Mouse (Mus musculus) MEL (cell line): ENCODE data around the gene Nr2c1. TPM values are rescaled to one million over a fixed set of nuclear protein-coding genes. Genes with fewer than 3 reads are reported as not detected.

Experiments
- DNase-seq: peaks from one replicate; pipeline ENCODE4 v3.0.0; 2011; ENCODE audit warnings: low read depth, low spot score
- H3K27ac ChIP-seq: 2 replicates; pipeline ENCODE4 v1.5.1; 2012; ENCODE audit warnings: low read depth, mild to moderate bottlenecking, control low read depth, low read length, moderate library complexity; ENCODE audit not compliant: control insufficient read depth
- H3K27me3 ChIP-seq, 2 experiments: fragments of 150-350 bp in 1 of 2; sonication (generic) in 1 of 2; 2 replicates each; pipeline ENCODE4 v1.6.1; 2012; ENCODE audit warnings: low read length in 2 of 2, mild to moderate bottlenecking in 2 of 2, improper control_type of control experiment in 1 of 2, moderate library complexity in 1 of 2; ENCODE audit not compliant: insufficient read depth in 2 of 2, control insufficient read depth in 1 of 2
- H3K36me3 ChIP-seq, 2 experiments: 2 replicates each; pipeline ENCODE4 v1.6.1; 2012 to 2014; ENCODE audit warnings: low read length in 2 of 2, improper control_type of control experiment in 1 of 2, inconsistent platforms in 1 of 2, mild to moderate bottlenecking in 1 of 2; ENCODE audit not compliant: insufficient read depth in 2 of 2, control insufficient read depth in 1 of 2
- H3K4me1 ChIP-seq, 2 experiments: fragments of 150-350 bp in 1 of 2; sonication (generic) in 1 of 2; 2 replicates each; pipeline ENCODE4 v1.6.1; 2012; ENCODE audit warnings: low read length in 2 of 2, improper control_type of control experiment in 1 of 2, mild to moderate bottlenecking in 1 of 2; ENCODE audit not compliant: insufficient read depth in 2 of 2, control insufficient read depth in 1 of 2
- H3K4me3 ChIP-seq, 2 experiments: fragments of 150-350 bp in 1 of 2; sonication (generic) in 1 of 2; 2 replicates each; pipeline ENCODE4 v1.5.1; 2012; ENCODE audit warnings: low read depth in 2 of 2, low read length in 2 of 2, mild to moderate bottlenecking in 2 of 2, moderate library complexity in 2 of 2, control low read depth in 1 of 2, improper control_type of control experiment in 1 of 2; ENCODE audit not compliant: control insufficient read depth in 1 of 2, insufficient read depth in 1 of 2
- H3K79me2 ChIP-seq: 2 replicates; pipeline ENCODE4 v1.6.1; 2012; ENCODE audit warnings: mild to moderate bottlenecking, low read length, moderate library complexity; ENCODE audit not compliant: control insufficient read depth, poor library complexity, insufficient read depth
- H3K9ac ChIP-seq: 2 replicates; pipeline ENCODE4 v1.6.1; 2012; ENCODE audit warnings: low read depth, mild to moderate bottlenecking, control low read depth, low read length, moderate library complexity; ENCODE audit not compliant: control insufficient read depth, poor library complexity, severe bottlenecking
- H3K9me3 ChIP-seq: fragments of 150-350 bp; sonication (generic); replicated peaks from 2 replicates; pipeline ENCODE4 v1.6.1; 2012; ENCODE audit warnings: mild to moderate bottlenecking, low read length, improper control_type of control experiment, moderate library complexity; ENCODE audit not compliant: insufficient read depth
- CHD1 ChIP-seq: IDR thresholded peaks from 2 replicates; pipeline ENCODE4 v1.6.1; 2012; ENCODE audit warnings: low read depth, mild to moderate bottlenecking, inconsistent platforms, low read length, improper control_type of control experiment
- CHD2 ChIP-seq: IDR thresholded peaks from 2 replicates; pipeline ENCODE4 v1.6.1; 2011; ENCODE audit warnings: low read length, improper control_type of control experiment
- CTCF ChIP-seq, 3 experiments: IDR thresholded peaks in 2 of 3; conservative IDR thresholded peaks in 1 of 3; 2 replicates each; pipeline ENCODE4 v1.5.1; 2011 to 2012; ENCODE audit warnings: low read length in 3 of 3, low read depth in 2 of 3, mild to moderate bottlenecking in 2 of 3, improper control_type of control experiment in 1 of 3, inconsistent platforms in 1 of 3, mixed read lengths in 1 of 3, moderate library complexity in 1 of 3; ENCODE audit not compliant: control insufficient read depth in 1 of 3, insufficient read depth in 1 of 3, poor library complexity in 1 of 3, severe bottlenecking in 1 of 3
- E2F4 ChIP-seq: IDR thresholded peaks from 2 replicates; pipeline ENCODE4 v1.6.1; 2011; ENCODE audit warnings: low read depth, low read length, improper control_type of control experiment, borderline replicate concordance
- ELF1 ChIP-seq: IDR thresholded peaks from 2 replicates; pipeline ENCODE4 v1.6.1; 2014; ENCODE audit warnings: low read depth, mild to moderate bottlenecking, inconsistent platforms, low read length, improper control_type of control experiment, moderate library complexity
- EP300 ChIP-seq, 2 experiments: IDR thresholded peaks; 2 replicates each; pipeline ENCODE4 v1.6.1; 2011; ENCODE audit warnings: improper control_type of control experiment in 2 of 2, low read length in 2 of 2, low read depth in 1 of 2, mild to moderate bottlenecking in 1 of 2
- GABPA ChIP-seq: IDR thresholded peaks from 2 replicates; pipeline ENCODE4 v1.6.1; 2012; ENCODE audit warnings: low read depth, mild to moderate bottlenecking, inconsistent platforms, low read length, improper control_type of control experiment, moderate library complexity
- GATA1 ChIP-seq: IDR thresholded peaks from 2 replicates; pipeline ENCODE4 v1.6.1; 2011; ENCODE audit warnings: low read depth, low read length, improper control_type of control experiment
- MAFK ChIP-seq: IDR thresholded peaks from 2 replicates; pipeline ENCODE4 v1.6.1; 2011; ENCODE audit warnings: low read depth, mild to moderate bottlenecking, low read length, improper control_type of control experiment, borderline replicate concordance
- MYB ChIP-seq: IDR thresholded peaks from 2 replicates; pipeline ENCODE4 v1.6.1; 2011; ENCODE audit warnings: mild to moderate bottlenecking, low read depth, low read length, improper control_type of control experiment
- NELFE ChIP-seq: IDR thresholded peaks from 2 replicates; pipeline ENCODE4 v1.6.1; 2011; ENCODE audit warnings: low read depth, low read length, improper control_type of control experiment
- POLR2A ChIP-seq, 2 experiments: IDR thresholded peaks; 2 replicates each; pipeline ENCODE4 v1.6.1; 2011 to 2012; ENCODE audit warnings: low read length in 2 of 2, mild to moderate bottlenecking in 2 of 2, control low read depth in 1 of 2, improper control_type of control experiment in 1 of 2, low read depth in 1 of 2, moderate library complexity in 1 of 2; ENCODE audit not compliant: control insufficient read depth in 1 of 2, insufficient read depth in 1 of 2, poor library complexity in 1 of 2
- POLR2AphosphoS2 ChIP-seq: IDR thresholded peaks from 2 replicates; pipeline ENCODE4 v1.6.1; 2011; ENCODE audit warnings: low read length, improper control_type of control experiment
- RAD21 ChIP-seq: IDR thresholded peaks from 2 replicates; pipeline ENCODE4 v1.6.1; 2011; ENCODE audit warnings: mild to moderate bottlenecking, low read depth, low read length, improper control_type of control experiment
- SMC3 ChIP-seq: IDR thresholded peaks from 2 replicates; pipeline ENCODE4 v1.6.1; 2011; ENCODE audit warnings: low read depth, low read length, improper control_type of control experiment
- TAL1 ChIP-seq: IDR thresholded peaks from 2 replicates; pipeline ENCODE4 v1.6.1; 2012; ENCODE audit warnings: mild to moderate bottlenecking, inconsistent platforms, low read length, moderate library complexity, mixed read lengths
- TBP ChIP-seq: IDR thresholded peaks from 2 replicates; pipeline ENCODE4 v1.8.0; 2011; ENCODE audit warnings: low read depth, low read length, improper control_type of control experiment
- TCF12 ChIP-seq: IDR thresholded peaks from 2 replicates; pipeline ENCODE4 v1.6.1; 2014; ENCODE audit warnings: low read depth, mild to moderate bottlenecking, inconsistent platforms, low read length, improper control_type of control experiment, moderate library complexity
- UBTF ChIP-seq: IDR thresholded peaks from 2 replicates; pipeline ENCODE4 v1.6.1; 2012; ENCODE audit warnings: low read depth, mild to moderate bottlenecking, inconsistent platforms, low read length, improper control_type of control experiment, moderate library complexity, borderline replicate concordance; ENCODE audit not compliant: insufficient read depth
- ZC3H11A ChIP-seq: IDR thresholded peaks from 2 replicates; pipeline ENCODE4 v1.6.1; 2012; ENCODE audit warnings: low read depth, mild to moderate bottlenecking, inconsistent platforms, low read length, improper control_type of control experiment
- ZMIZ1 ChIP-seq: IDR thresholded peaks from 2 replicates; pipeline ENCODE4 v1.6.1; 2012; ENCODE audit warnings: low read depth, mild to moderate bottlenecking, inconsistent platforms, low read length, improper control_type of control experiment, moderate library complexity
- ZNF384 ChIP-seq: IDR thresholded peaks from 2 replicates; pipeline ENCODE4 v1.6.1; 2012; ENCODE audit warnings: low read depth, mild to moderate bottlenecking, inconsistent platforms, low read length, improper control_type of control experiment
- polyA plus RNA-seq, 2 experiments: library from polyadenylated mRNA; stranded (reverse) in 1 of 2; unstranded in 1 of 2; fragments of >175 nt in 1 of 2; fragments of >200 nt in 1 of 2; gene quantifications; 2 replicates each; pipeline versions ENCODE4 v1.2.1 to v1.2.4; 2012; ENCODE audit warnings: low replicate concordance in 2 of 2, low read depth in 1 of 2; ENCODE audit not compliant: insufficient read length in 2 of 2, insufficient read depth in 1 of 2, missing spikeins in 1 of 2
- total RNA-seq: library from RNA; depleted of rRNA; stranded (reverse); fragments of 300-350 nt; gene quantifications from 2 replicates; pipeline ENCODE4 v1.2.3, GENCODE M21; 2012

Gene Nr2c1
- total and polyA plus RNA-seq, 3 experiments: 3.3 to 5.7 TPM; not detected in 1

- TF ChIP-seq RAD21 (no peak; the same call in none of the 2 replicates), E2F4 (0 out of 2 replicates have a peak, but pooled peaks have one; percentile 30), ZMIZ1 (peak; percentile 98), TBP (peak; percentile 89), ELF1 (peak; percentile 94), CTCF (IDR thresholded peaks at IDR 0.05 in 2 of 3, conservative IDR thresholded peaks at IDR 0.05 in 1 of 3; ENCODE audit: control insufficient read depth in 1 of 3, insufficient read depth in 1 of 3, low read depth in 2 of 3, low read length in 3 of 3, poor library complexity in 1 of 3, severe bottlenecking in 1 of 3) (peak; percentile 42 to 54 (median 47)), UBTF (no peak), POLR2A (IDR thresholded peaks at IDR 0.05; ENCODE audit: control insufficient read depth in 1 of 2, insufficient read depth in 1 of 2, low read depth in 1 of 2, low read length in 2 of 2, poor library complexity in 1 of 2) (peak; percentile 92 to 98)
Observed at GRCm38 (mm10) chr10:94198482-94199405, 50.9 kb downstream of the Nr2c1 start, which contains the start of gene Ndufa12 (continued).

GRCm38 (mm10) chr10:94204973-94205372 is 57.1 kb downstream of the Nr2c1 start:
- Histone ChIP-seq H3K9ac (no peak overlapping the region), H3K36me3 (peaks cover 2 to 7% of the 10 kb centered on the region in 2 experiments; a peak in 2 of 4 replicates), H3K4me1 (no peaks in the 10 kb centered on the region), H3K4me3 (no peak overlapping the region), H3K27me3 (no peaks in the 10 kb centered on the region), H3K79me2 (peaks cover 14% of the 10 kb centered on the region), H3K27ac (no peak overlapping the region), H3K9me3 (no peaks in the 10 kb centered on the region)
- TF ChIP-seq CHD2 (no peak), CTCF (IDR thresholded peaks at IDR 0.05 in 2 of 3, conservative IDR thresholded peaks at IDR 0.05 in 1 of 3; ENCODE audit: control insufficient read depth in 1 of 3, insufficient read depth in 1 of 3, low read depth in 2 of 3, low read length in 3 of 3, poor library complexity in 1 of 3, severe bottlenecking in 1 of 3) (no peak), ELF1 (no peak), GATA1 (no peak), NELFE (no peak), MAFK (no peak)
- no peak for DNase-seq

- no peak for DNase-seq
- TF ChIP-seq TAL1 (no peak), ZNF384 (no peak), POLR2A (IDR thresholded peaks at IDR 0.05; ENCODE audit: control insufficient read depth in 1 of 2, insufficient read depth in 1 of 2, low read depth in 1 of 2, low read length in 2 of 2, poor library complexity in 1 of 2) (no peak), SMC3 (peak; percentile 20; the same call in 1 of the 2 replicates), MYB (no peak), UBTF (no peak), POLR2AphosphoS2 (no peak), GATA1 (no peak), CHD1 (no peak), GABPA (no peak), TCF12 (no peak), ZMIZ1 (no peak), CTCF (IDR thresholded peaks at IDR 0.05 in 2 of 3, conservative IDR thresholded peaks at IDR 0.05 in 1 of 3; ENCODE audit: control insufficient read depth in 1 of 3, insufficient read depth in 1 of 3, low read depth in 2 of 3, low read length in 3 of 3, poor library complexity in 1 of 3, severe bottlenecking in 1 of 3) (peak in 1 of 3 experiments; percentile 23; a peak in 2 of 6 replicates), EP300 (IDR thresholded peaks at IDR 0.05; ENCODE audit: low read depth in 1 of 2, low read length in 2 of 2) (no peak), RAD21 (peak; percentile 30), ZC3H11A (0 out of 2 replicates have a peak, but pooled peaks have one; percentile 4)
Observed at GRCm38 (mm10) chr10:94210718-94211618, 63.1 kb downstream of the Nr2c1 start.

More at GRCm38 (mm10) chr10:94210718-94211618, 63.1 kb downstream of the Nr2c1 start:
- Histone ChIP-seq H3K27ac (no peak overlapping the region), H3K4me1 (no peaks in the 10 kb centered on the region), H3K9ac (no peak overlapping the region), H3K79me2 (no peaks in the 10 kb centered on the region), H3K9me3 (no peaks in the 10 kb centered on the region), H3K27me3 (no peaks in the 10 kb centered on the region), H3K4me3 (no peak overlapping the region), H3K36me3 (peaks cover 0 to 4% of the 10 kb centered on the region in 2 experiments; a peak in 2 of 4 replicates)
